Mouse (Mus musculus): Measurements from ENCODE around the gene Zfp780b. TPM values are rescaled to one million over a fixed set of nuclear protein-coding genes. Genes with fewer than 3 reads are reported as not detected.
A peak's percentile ranks its signal among the peaks of the same experiment; 100 is the strongest.
"Not testable (repeated sequence)": the region's sequence is repeated elsewhere in the genome, so short reads cannot be mapped to it uniquely, and the experiment has no call there.

Zfp780b gene
- total RNA-seq (2017), result 23.8 and 25.6 TPM in 2 replicates

DNA sequence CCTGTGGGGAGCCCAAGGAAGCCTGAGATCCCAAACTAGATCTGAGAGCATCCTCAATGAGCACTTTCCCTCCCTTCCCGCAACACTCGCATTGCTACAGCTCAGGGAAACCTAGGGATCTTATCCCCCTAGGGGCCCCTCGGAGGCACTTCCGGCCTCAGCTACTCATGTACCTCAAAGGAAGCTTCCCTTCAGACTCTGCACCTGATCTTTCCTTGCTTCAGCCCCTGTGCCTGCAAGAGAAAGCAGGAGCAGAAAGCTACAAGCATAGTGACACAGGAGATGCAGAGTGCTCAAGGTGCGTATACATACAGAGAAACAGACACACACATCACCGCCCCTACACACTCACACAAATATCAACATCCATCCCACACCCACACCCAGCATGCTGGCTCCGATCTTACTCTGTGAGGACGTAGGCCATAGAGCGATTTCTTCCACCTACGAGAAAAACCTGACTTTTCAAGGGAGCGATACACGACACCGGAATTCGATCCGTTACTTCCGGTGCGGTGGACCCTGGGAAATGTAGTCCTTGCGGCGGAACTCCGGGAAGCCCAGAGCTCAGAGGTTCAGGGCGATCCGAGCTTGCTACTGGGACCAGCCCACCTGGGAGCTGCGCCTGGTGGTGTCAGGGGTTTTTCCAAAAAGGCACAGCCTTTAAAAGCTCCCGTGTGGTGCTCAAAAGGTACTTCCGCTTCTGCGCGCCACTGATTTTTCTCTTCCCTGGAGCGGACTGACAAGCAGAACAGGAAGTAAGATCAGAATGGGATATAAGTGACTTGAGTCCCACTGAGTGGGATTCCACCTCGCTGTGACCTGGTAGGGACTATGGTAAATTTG is at the start of gene Zfp780b:
TSS of gene Zfp780b (minus strand) at position 489 of the 846 bp plus-strand sequence.
- ATAC-seq (ENCODE audit: extremely low read depth, insufficient number of reproducible peaks, low FRiP score, poor library complexity, severe bottlenecking), result peak; percentile 78

DNA sequence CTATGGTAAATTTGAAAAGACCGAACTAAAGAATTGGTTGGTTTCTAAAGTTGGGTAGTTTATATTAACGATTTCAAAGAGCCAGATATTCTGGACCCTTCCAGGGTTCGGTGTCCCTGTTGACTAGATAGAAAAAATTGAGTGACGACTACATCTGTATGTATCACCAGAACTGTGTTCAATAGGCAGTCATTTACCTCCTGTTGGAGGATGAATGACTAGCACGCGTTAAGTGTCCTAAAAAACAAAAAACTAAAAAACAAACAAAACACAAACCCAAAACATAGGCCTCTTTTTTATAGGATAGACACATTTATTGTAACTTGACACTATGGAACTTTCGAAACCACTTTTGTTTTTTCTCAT is 35.5 kb upstream of the Zfp780b start:
- ATAC-seq (ENCODE audit: extremely low read depth, insufficient number of reproducible peaks, low FRiP score, poor library complexity, severe bottlenecking), result no peak

DNA sequence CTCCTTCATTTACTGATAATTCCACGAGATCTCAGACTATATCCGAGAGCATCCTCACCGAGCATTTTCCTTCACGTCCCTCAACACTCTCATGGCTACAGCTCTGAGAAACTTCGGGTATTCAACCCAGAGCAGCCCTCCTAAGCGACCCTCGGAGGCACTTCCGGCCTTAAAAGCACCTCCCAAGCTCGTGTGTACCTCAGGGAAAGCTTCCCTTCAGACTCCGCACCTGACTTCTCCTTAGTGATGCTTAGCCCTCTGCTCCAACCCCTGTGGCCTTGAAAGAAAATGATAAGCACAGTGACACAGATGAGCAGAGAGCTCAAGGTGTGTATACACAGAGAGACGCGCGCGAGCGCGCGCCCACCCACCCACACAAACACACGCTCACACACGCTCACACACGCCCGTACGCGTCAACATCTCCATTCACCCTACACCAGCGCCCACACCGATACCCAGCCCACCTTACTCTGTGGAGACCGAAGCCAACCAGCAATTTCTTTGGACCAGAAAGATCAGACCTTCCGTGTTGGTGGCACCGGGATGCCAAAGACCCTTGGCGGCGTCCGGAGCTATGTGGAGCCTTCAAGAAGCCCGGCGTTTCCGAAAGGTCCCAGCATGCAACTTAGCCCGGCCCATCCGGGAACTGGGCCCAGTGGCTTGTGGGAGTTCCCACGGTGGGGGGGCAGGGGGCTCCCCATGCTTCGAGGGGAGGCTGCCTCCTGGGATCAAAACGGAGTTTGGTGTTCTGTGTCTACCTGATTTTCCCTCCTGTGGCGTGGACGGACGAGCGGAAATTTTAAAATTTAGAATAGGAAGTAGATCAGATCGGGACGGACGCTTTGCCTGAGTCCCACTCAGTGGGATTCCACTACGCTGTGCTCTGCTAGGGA is 34.8 kb upstream of the Zfp780b start, which contains the start of gene Zfp850:
TSS of gene Zfp850 (minus strand) at position 567 of the 896 bp plus-strand sequence.
- ATAC-seq (ENCODE audit: extremely low read depth, insufficient number of reproducible peaks, low FRiP score, poor library complexity, severe bottlenecking), result peak; percentile 56

DNA sequence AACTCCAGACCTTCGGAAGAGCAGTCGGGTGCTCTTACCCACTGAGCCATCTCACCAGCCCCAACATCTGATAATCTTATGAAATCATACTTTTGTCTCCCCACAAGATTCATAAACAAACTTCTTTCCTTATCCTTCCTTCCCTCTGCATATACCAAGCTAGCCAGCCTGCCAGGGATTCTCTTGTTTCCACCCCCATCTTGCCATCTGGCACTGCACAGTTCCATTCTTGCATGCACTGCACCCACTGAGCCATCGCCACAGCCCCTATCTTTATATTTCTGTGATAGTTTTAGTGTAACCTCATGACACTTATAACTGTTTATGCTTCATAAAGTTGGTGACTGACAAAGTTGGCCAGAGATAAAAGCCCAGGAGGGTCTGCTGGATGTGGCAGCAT is 31.3 kb upstream of the Zfp780b start:
- no peak for ATAC-seq (ENCODE audit: extremely low read depth, insufficient number of reproducible peaks, low FRiP score, poor library complexity, severe bottlenecking)

DNA sequence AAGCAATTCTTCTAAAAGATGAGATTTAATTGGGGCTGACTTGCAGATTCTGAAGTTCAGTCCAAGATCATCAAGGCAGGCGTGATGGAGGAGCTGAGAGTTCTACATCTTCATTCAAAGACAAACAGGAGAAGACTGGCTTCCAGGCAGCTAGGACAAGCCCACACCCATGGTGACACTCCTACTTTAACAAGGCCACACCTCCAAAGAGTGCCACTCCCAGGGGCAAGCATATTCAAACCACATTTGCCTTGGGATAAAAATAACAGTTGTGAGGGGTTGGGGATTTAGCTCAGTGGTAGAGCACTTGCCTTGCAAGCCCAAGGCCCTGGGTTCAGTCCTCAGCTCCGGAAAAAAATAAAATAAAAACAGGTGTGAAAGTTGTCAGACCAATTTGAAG is 3.2 kb upstream of the Zfp780b start:
- no peak for ATAC-seq (ENCODE audit: extremely low read depth, insufficient number of reproducible peaks, low FRiP score, poor library complexity, severe bottlenecking)

DNA sequence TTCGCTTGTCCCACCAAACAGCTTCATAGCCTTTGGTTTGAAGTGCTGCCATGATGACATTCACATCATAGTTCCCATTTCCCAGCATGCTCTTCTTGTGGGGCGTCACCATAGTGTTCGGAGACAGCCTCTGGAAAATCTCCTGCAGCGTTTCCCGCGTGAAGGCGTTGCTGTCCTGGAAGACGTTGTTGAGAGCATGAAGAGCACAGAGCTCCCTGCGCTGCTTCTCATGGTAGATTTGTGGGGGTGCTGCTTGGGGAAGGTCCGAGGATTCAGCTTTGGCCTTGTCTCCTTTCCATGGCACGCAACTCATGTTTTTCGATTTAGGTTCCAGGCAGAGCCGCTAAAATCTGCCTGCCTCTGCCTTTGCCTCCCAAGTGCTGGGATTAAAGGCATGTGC is 29.5 kb downstream of the Zfp780b start:
- not testable (repeated sequence) for ATAC-seq (ENCODE audit: extremely low read depth, insufficient number of reproducible peaks, low FRiP score, poor library complexity, severe bottlenecking)

DNA sequence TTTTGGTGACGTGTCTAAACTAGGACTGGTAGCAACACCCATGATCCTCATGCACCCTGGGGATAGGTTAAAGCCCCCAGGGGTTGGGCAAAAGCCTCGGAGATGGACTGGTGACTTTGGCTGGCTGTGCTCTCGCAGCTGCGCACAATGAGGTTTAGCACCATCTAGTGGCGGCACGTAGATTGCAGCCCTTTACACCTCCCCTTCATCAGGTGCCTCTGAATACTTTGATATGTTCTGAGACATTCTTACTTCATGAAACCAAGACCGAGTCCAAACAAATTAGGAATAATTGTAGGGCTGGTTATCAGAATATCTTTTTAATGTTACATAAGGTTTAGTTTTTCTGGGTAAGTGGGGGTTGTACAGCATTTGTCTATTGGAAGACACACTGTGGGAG is 37.1 kb downstream of the Zfp780b start:
- not testable (repeated sequence) for ATAC-seq (ENCODE audit: extremely low read depth, insufficient number of reproducible peaks, low FRiP score, poor library complexity, severe bottlenecking)

DNA sequence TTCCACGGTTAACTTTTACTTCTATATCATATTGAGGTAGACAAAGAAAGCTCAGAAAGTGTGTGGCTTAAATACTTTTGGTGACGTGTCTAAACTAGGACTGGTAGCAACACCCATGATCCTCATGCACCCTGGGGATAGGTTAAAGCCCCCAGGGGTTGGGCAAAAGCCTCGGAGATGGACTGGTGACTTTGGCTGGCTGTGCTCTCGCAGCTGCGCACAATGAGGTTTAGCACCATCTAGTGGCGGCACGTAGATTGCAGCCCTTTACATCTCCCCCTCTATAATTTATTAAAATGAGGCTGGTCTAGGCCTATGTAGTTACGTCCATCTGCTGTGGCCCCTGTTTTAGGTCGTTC is 45.2 kb downstream of the Zfp780b start:
- ATAC-seq (ENCODE audit: extremely low read depth, insufficient number of reproducible peaks, low FRiP score, poor library complexity, severe bottlenecking), result not testable (repeated sequence)

DNA sequence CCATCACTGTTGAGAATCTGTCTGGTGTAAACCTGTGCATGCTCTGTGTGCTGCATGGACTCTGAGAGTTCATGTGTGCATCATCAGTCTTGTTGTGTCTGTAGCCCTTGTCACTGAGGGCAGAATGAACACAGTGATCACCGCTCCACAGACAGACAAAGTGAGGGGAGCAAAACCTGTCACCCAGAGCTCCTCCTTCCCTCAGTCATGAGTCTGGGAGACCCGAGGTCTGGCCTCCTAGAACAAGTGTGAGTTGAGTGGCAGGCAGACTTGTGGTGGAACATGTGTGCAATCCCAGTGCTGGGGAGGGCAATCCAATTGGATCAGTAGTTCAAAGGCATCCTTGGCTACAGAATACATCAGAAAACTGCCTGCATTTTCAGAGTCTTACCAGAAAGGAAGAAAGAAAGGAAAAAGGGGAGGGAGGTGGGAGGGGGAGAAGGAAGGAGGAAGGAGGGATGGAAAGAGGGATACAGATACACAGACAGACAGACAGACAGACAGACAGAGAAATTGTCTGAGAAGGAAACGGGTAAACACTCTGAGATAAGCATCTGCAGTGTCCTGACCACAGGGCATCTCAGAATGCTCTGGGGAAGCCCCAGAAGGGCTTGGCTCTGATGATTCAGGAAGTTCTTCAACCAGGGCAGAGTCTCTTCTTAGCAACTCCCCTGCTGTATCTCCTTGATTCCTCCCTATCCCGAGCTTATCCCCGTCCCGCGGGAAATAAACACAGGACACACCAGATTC is 45.7 kb downstream of the Zfp780b start:
- ATAC-seq (ENCODE audit: extremely low read depth, insufficient number of reproducible peaks, low FRiP score, poor library complexity, severe bottlenecking), result peak; percentile 79

DNA sequence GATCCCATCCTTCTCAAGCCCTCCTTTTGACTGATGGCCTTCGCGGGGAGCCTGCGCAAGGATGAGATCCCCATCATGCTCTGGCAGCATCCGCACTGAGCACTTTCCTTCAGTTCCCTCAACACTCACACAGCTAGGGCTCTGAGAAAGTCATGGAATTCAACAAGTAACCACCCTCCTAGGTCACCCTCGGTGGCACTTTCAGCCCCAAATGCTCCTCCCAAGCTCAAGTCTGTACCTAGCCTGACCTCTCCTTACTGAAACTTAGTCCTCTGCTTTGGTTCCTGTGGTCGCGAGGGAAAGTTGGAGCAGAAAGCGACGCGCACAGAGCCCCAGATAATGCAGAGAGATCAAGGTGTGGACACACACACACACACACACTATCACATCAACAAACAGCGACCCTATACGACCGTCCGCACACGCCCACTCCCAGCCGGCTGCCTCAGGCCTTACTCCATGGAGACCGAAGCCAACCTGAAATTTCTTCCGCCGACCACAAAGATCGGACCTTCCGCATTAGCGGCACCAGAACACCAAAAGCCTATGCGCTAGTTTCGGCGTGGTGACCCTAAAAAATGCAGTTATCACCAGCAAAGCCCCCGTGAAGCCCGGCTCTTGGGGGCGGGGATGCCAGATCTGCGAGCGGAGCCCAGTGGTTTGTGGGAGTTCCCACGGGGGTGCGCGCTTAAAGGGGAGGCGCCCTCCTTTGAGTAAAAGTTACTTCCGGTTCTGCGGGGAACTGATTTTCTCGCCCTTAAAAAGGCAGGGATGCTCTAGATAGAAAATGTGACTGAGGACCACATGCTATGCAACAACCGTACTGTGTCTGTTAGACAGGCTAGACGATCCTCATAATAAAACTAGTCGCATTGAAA is 49.9 kb downstream of the Zfp780b start, which contains the start of gene Zfp974:
TSS of gene Zfp974 (minus strand) at position 643 of the 878 bp plus-strand sequence.
- peak; percentile 83 for ATAC-seq (ENCODE audit: extremely low read depth, insufficient number of reproducible peaks, low FRiP score, poor library complexity, severe bottlenecking)

DNA sequence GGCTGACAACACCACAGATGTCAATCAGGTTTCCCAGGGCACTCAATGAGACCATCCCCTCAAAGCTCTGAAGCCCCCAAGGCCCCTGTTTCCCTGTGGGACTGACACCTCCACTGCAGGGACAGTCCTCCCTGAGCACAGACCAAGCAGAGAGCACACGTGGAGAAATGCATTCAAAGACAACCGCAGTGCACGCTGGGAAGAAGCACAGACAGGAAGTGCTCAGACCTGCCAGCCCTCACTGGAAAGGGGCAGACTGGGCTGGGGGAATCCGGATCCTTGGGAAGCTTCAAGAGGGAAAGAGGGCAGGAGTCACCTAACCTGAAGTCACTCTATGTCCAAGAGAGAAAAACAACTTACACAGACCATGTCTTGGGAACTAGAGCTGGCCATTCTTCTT is 51.9 kb downstream of the Zfp780b start:
- not testable (repeated sequence) for ATAC-seq (ENCODE audit: extremely low read depth, insufficient number of reproducible peaks, low FRiP score, poor library complexity, severe bottlenecking)

DNA sequence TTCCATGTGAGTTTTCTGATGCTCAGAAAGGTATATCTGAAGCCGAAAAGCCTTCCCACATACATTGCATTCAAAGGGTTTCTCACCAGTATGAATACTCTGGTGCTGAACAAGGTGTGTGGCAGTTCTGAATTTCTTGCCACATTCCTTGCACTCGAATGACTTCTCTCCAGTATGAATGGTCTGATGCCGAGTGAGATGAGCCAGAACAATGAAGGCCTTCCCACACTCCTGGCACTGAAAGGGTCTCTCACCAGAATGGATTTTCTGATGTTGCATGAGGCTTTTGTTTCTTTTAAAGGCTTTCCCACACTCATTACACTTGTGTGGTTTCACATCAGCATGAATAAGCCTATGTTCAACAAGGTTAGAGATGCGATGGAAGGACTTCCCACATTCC is 68.0 kb downstream of the Zfp780b start:
- not testable (repeated sequence) for ATAC-seq (ENCODE audit: extremely low read depth, insufficient number of reproducible peaks, low FRiP score, poor library complexity, severe bottlenecking)

Other genes starting within 250 kb of the Zfp780b start
- gene Zfp60, start 247.8 kb downstream of the Zfp780b start, total RNA-seq (2017), result 8.3 and 13.0 TPM in 2 replicates
- gene Zfp626, start 172.0 kb downstream of the Zfp780b start, total RNA-seq (2017), result 7.5 and 9.8 TPM in 2 replicates
- 6.9 and 7.9 TPM in 2 replicates for gene Zfp59, start 140.6 kb downstream of the Zfp780b start, total RNA-seq (2017)
- 15.7 and 18.9 TPM in 2 replicates for gene Zfp607a, start 121.6 kb downstream of the Zfp780b start, total RNA-seq (2017)
- 12.8 and 13.5 TPM in 2 replicates for gene Zfp974, start 49.7 kb downstream of the Zfp780b start, total RNA-seq (2017)
- gene Zfp850, start 34.9 kb upstream of the Zfp780b start, total RNA-seq (2017), result 9.8 and 13.3 TPM in 2 replicates
- gene Psmc4, start 70.9 kb upstream of the Zfp780b start, total RNA-seq (2017), result 102 and 105 TPM in 2 replicates
- gene Fcgbp, start 92.1 kb upstream of the Zfp780b start, total RNA-seq (2017), result 0.23 and 0.74 TPM in 2 replicates
- gene 9530053A07Rik, start 150.3 kb upstream of the Zfp780b start, total RNA-seq (2017), result not detected in 2 replicates
- gene Fbl, start 190.5 kb upstream of the Zfp780b start, total RNA-seq (2017), result 49.8 and 55.4 TPM in 2 replicates
- 11.5 and 13.2 TPM in 2 replicates for gene Dyrk1b, start 200.3 kb upstream of the Zfp780b start, total RNA-seq (2017)